Mouse (Mus musculus) heart, embryonic 10.5 days (tissue): ENCODE measurements at regions not wholly inside any gene's neighbourhood (a gene's known extent, or its start where the extent isn't known, plus 50 kb on each side); places are given as distances from the start of the nearest gene placed in this dataset.

Source experiments
- DNase-seq: peaks from one replicate; pipeline ENCODE4 v3.0.0-alpha.2; 2017; ENCODE audit warnings: low spot score
- H3K27ac ChIP-seq: fragments of 300-500 bp; sonication (generic); 2 replicates; pipeline ENCODE4 v1.5.1; 2016; ENCODE audit warnings: mild to moderate bottlenecking
- H3K27me3 ChIP-seq: fragments of 300-500 bp; sonication (generic); 2 replicates; pipeline ENCODE4 v1.6.1; 2016; ENCODE audit warnings: mild to moderate bottlenecking; ENCODE audit not compliant: poor library complexity, insufficient read depth, severe bottlenecking
- H3K36me3 ChIP-seq: fragments of 300-500 bp; sonication (generic); 2 replicates; pipeline ENCODE4 v1.6.1; 2016; ENCODE audit warnings: mild to moderate bottlenecking, moderate library complexity
- H3K4me1 ChIP-seq: fragments of 300-500 bp; sonication (generic); 2 replicates; pipeline ENCODE4 v1.6.1; 2016; ENCODE audit warnings: mild to moderate bottlenecking
- H3K4me3 ChIP-seq: fragments of 300-500 bp; sonication (generic); 2 replicates; pipeline ENCODE4 v1.5.1; 2016; ENCODE audit warnings: mild to moderate bottlenecking, moderate library complexity
- H3K9me3 ChIP-seq: fragments of 300-500 bp; sonication (generic); 2 replicates; pipeline ENCODE4 v1.6.1; 2016; ENCODE audit warnings: mild to moderate bottlenecking, moderate library complexity
- WGBS: fragments of 180-500 bp; shearing (Covaris S2); methylation state at CpG from one replicate; pipeline ENCODE4 v1.1.7; 2016; 5-methylcytosine and 5-hydroxymethylcytosine counted together

DNA sequence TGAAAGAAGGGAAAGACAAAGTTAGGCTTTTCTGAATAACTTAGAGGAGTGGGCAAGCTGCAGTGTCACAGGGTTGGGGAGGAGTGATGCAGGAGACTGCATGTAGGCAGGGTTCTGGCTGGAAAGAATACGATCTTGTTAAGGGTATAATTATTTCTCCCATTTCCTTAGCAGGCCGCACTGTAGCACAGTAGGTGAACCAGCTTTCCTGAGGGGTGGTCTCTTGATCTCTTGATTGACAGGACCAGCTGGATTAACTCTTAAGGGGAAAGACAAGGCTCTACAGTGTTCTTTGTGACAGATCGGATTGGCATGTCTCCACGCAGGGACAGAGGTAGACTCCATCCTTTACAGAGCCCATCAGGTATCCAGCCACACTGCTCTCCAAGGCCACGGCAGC is 54.5 kb upstream of the Meis1 start:
- no peak for DNase-seq
- no peak overlapping the region for H3K27ac ChIP-seq
- H3K27me3 ChIP-seq: no peaks in the 10 kb centered on the region
- WGBS: 71% methylated on average over 5 of the region's 5 CpGs
- no peaks in the 10 kb centered on the region for H3K36me3 ChIP-seq
- H3K4me3 ChIP-seq: no peak overlapping the region
- H3K4me1 ChIP-seq: no peaks in the 10 kb centered on the region
- no peaks in the 10 kb centered on the region for H3K9me3 ChIP-seq

DNA sequence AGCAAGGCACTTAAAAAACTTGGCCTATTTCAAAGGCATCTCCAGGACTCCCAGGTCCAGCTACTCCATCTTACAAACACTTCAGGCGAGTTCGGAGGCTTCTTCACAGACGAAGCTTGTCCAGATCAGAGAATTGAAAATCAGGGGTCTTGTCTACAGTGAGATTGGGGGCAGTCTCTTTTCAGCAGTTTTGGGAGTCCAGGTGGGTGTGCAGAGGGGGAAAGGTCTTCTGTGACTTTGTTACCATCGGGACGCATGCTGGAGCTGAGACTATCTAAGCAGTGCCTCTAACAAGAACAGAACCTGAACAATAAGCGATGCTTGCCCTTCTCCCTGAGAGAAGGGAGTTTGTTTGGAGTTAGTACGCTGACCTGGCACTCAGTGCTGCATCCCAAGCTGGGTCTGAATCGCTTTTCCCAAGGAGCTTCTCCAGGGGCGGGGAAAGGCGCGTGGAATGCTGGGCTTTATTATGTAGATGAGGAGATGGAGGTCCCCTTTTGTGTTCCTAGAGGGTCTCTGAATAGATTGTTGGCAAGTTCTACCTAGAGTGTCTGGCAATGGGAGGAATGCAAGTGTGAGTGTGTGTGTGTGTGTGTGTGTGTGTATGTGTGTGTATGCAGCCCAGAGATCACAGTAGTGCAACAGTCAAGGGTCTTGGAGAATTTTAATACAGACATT is 55.2 kb upstream of the Meis1 start:
- 62% methylated on average over 11 of the region's 11 CpGs for WGBS

DNA sequence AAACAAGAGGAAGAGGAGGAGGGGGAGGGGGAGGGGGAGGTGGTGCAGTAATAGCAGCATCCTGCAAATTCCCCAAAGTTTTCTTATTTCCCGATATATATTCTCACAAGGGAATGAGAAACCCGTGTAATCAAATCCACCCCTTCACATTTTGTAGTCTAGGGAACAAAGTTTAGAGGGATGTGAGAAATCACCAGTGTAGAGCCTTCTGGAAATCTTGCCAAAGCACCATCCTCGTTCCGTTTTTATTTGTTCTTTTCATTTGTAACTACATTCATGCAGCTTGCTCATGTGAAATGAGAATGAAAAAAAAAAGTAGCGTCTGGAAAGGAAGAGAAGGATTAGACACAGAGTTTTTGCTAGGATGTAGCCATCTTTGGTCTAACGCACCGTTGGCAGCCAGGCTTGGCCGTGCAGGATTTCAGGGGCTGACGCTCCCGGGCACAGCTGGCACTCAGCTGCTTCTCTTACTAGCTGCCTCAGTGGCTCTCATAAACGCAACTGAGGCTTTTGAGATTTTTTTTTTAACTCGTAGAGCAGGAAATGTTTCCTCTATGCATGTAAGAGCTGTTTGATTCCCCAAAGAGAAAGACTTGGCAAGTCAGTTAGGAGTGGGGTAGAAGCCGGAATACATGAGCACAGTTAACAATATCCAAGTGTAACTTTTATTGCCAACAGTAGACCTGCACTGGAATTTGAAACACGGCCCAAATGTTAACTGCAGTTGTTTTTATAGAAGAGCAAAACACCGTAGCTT is 72.5 kb upstream of the Meis1 start:
- H3K4me1 ChIP-seq: peaks cover 7% of the 10 kb centered on the region
- H3K36me3 ChIP-seq: no peaks in the 10 kb centered on the region
- H3K4me3 ChIP-seq: no peak overlapping the region
- no peaks in the 10 kb centered on the region for H3K9me3 ChIP-seq
- WGBS: 85% methylated on average over 15 of the region's 15 CpGs
- DNase-seq: no peak
- no peak overlapping the region for H3K27ac ChIP-seq
- H3K27me3 ChIP-seq: no peaks in the 10 kb centered on the region

More for the DNA sequence above, 55.2 kb upstream of the Meis1 start:
- H3K36me3 ChIP-seq: no peaks in the 10 kb centered on the region
- H3K9me3 ChIP-seq: no peaks in the 10 kb centered on the region
- DNase-seq: no peak
- H3K27ac ChIP-seq: no peak overlapping the region
- no peaks in the 10 kb centered on the region for H3K27me3 ChIP-seq
- no peak overlapping the region for H3K4me3 ChIP-seq
- no peaks in the 10 kb centered on the region for H3K4me1 ChIP-seq

DNA sequence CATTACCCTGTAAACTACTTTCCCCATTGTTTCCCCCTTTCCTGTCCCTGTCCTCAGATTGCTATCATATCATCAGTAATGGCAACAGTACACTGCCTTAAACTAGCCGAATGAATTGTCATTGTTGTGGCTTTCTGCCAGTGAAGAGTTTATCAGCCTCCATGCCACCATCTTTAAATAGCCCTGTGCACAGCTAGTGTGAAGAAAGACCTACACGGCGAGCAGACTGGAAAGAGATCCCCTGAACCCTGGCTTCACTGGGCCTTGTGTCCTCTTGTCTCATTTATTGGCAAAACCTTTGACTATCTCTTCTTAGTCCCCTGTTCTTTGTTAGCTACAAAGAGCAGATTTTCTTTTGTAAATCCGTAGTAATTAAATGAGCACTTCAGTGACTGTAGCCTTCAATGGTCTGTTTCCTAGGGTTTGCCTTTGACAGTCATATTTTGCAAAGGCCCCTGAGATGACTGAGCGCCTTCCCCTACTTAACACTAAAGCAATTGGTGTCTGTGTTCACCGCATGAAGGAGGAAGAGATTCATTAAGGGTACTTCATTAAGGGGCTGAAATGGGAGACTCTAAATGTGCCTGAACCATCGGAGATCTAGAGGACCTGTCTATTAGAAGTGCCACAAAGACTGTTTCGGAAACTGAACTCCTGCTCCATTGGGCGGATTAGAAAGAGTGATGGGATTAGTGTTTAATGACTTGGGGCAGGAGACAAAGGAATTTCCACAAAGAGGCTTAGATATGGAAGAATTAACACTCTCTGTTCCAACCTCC is 74.4 kb upstream of the Meis1 start:
- H3K27me3 ChIP-seq: no peaks in the 10 kb centered on the region
- no peak overlapping the region for H3K27ac ChIP-seq
- no peaks in the 10 kb centered on the region for H3K36me3 ChIP-seq
- WGBS: 68% methylated on average over 9 of the region's 9 CpGs
- H3K4me3 ChIP-seq: no peak overlapping the region
- no peak for DNase-seq
- H3K4me1 ChIP-seq: peaks cover 7% of the 10 kb centered on the region
- no peaks in the 10 kb centered on the region for H3K9me3 ChIP-seq

GRCm38 (mm10) chr11:19093749-19094148 is 75.0 kb upstream of the Meis1 start:
- Histone ChIP-seq H3K4me1 (peaks cover 7% of the 10 kb centered on the region), H3K4me3 (no peak overlapping the region), H3K9me3 (no peaks in the 10 kb centered on the region), H3K36me3 (no peaks in the 10 kb centered on the region), H3K27ac (no peak overlapping the region), H3K27me3 (no peaks in the 10 kb centered on the region)
- WGBS: 64% methylated on average over 4 of the region's 4 CpGs
- no peak for DNase-seq

DNA sequence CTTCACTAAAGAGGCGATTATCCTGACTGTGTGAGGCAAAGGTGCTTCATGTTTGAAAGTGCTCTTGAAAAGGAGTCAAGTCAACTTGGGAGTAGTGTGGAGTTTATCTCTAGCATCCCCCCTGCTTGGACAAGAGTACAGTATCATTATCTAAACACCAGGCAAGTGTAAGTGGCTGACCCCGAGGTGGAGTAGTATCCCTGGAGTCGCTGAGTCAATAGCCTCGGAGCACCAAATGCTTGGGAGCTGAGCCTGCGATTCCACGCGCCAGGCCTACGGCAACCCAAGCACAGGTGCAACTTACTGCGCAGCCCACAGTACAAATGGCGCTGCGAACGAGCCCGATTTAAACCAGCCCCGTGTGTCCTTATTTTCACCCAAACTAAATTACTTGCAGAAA is 75.4 kb upstream of the Meis1 start:
- no peaks in the 10 kb centered on the region for H3K36me3 ChIP-seq
- H3K27me3 ChIP-seq: no peaks in the 10 kb centered on the region
- H3K4me1 ChIP-seq: peaks cover 7% of the 10 kb centered on the region
- H3K4me3 ChIP-seq: no peak overlapping the region
- no peak overlapping the region for H3K27ac ChIP-seq
- 65% methylated on average over 14 of the region's 14 CpGs for WGBS
- H3K9me3 ChIP-seq: no peaks in the 10 kb centered on the region
- no peak for DNase-seq

DNA sequence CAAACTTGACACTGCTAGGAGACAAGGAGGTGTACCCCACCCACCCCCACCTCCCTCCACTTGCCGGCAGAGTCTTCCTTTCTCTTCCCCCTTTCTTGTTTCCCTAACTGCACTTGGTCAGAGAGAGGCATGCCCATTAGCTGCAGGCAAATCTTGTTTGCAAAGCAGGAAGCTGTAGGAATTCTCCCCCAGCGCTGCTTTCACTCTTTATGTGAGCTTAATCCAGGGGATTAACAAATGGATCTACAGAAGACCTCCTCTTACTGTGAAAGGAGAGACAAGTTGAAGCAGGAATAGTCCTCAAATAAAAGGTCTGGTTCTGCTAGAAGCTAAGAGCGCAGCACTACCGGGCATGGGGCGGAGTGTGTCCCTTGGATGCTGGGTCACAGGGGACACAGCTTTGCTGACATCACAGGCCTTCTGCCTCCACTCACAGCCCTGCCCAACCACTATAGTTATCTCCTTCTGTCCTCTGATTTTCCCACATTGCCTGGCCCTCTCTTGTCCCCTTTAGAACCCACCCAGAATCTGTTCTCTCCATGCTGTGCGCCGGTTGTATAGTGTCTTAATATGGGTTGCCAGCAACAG is 84.3 kb upstream of the Meis1 start:
- DNase-seq: no peak

GRCm38 (mm10) chr11:19107180-19107579 is 88.4 kb upstream of the Meis1 start:
- Histone ChIP-seq H3K27ac (no peak overlapping the region), H3K9me3 (no peaks in the 10 kb centered on the region), H3K4me1 (peaks cover 7% of the 10 kb centered on the region; the same call in 1 of the 2 replicates), H3K4me3 (no peak overlapping the region), H3K27me3 (no peaks in the 10 kb centered on the region), H3K36me3 (no peaks in the 10 kb centered on the region)
- no peak for DNase-seq
- WGBS: 73% methylated on average over 6 of the region's 6 CpGs

More for the DNA sequence above, 84.3 kb upstream of the Meis1 start:
- Histone ChIP-seq H3K27ac (0 out of 2 replicates have a peak overlapping the region, but pooled peaks have one; percentile 37), H3K9me3 (no peaks in the 10 kb centered on the region), H3K27me3 (no peaks in the 10 kb centered on the region), H3K36me3 (no peaks in the 10 kb centered on the region), H3K4me3 (peak overlapping the region; percentile 38), H3K4me1 (peaks cover 7% of the 10 kb centered on the region; the same call in 1 of the 2 replicates)
- WGBS: 29% methylated on average over 7 of the region's 7 CpGs

GRCm38 (mm10) chr11:19109055-19109454 is 90.3 kb upstream of the Meis1 start:
- WGBS: 71% methylated on average over 4 of the region's 4 CpGs
- Histone ChIP-seq H3K4me1 (no peaks in the 10 kb centered on the region), H3K27me3 (no peaks in the 10 kb centered on the region)

GRCm38 (mm10) chr11:19111916-19112575 is 93.3 kb upstream of the Meis1 start:
- H3K27me3 ChIP-seq: no peaks in the 10 kb centered on the region
- no peak overlapping the region for H3K27ac ChIP-seq
- WGBS: 60% methylated on average over 7 of the region's 7 CpGs
- no peak for DNase-seq
- no peaks in the 10 kb centered on the region for H3K36me3 ChIP-seq
- H3K4me3 ChIP-seq: no peak overlapping the region
- no peaks in the 10 kb centered on the region for H3K9me3 ChIP-seq
- no peaks in the 10 kb centered on the region for H3K4me1 ChIP-seq

More at GRCm38 (mm10) chr11:19109055-19109454, 90.3 kb upstream of the Meis1 start:
- Histone ChIP-seq H3K36me3 (no peaks in the 10 kb centered on the region), H3K27ac (no peak overlapping the region), H3K9me3 (no peaks in the 10 kb centered on the region), H3K4me3 (no peak overlapping the region)
- DNase-seq: no peak

GRCm38 (mm10) chr11:19117121-19117520 is 98.3 kb upstream of the Meis1 start:
- WGBS: 67% methylated on average over 2 of the region's 2 CpGs
- no peak for DNase-seq
- no peak overlapping the region for H3K4me3 ChIP-seq
- no peak overlapping the region for H3K27ac ChIP-seq
- no peaks in the 10 kb centered on the region for H3K9me3 ChIP-seq
- H3K36me3 ChIP-seq: no peaks in the 10 kb centered on the region
- no peaks in the 10 kb centered on the region for H3K4me1 ChIP-seq
- H3K27me3 ChIP-seq: no peaks in the 10 kb centered on the region

- Histone ChIP-seq H3K27me3 (no peaks in the 10 kb centered on the region), H3K4me1 (no peaks in the 10 kb centered on the region), H3K9me3 (no peaks in the 10 kb centered on the region), H3K36me3 (no peaks in the 10 kb centered on the region), H3K27ac (no peak overlapping the region), H3K4me3 (no peak overlapping the region)
- 72% methylated on average over 4 of the region's 4 CpGs for WGBS
- DNase-seq: no peak
Observed at GRCm38 (mm10) chr11:19118258-19118657, 99.5 kb upstream of the Meis1 start.
